In genomic region chr5:54101318-54101717, GRCm38 (mm10) we compare ENCODE assay signal across 10 mouse cellular contexts.
DNase-seq lines count a peak whose midpoint lies in the region; ATAC-seq and TF ChIP-seq lines count a peak whose summit lies in the region.
"Had no signal": no experiment of that assay in that cellular context is flagged by ENCODE, and none has a peak within 500 bp of the region (broad histone marks: within the 10 kb centered on the region; RNA-seq: fewer than 3 reads in every experiment).

No protein-coding gene starts in this region.

- H3K9me3 ChIP-seq in hindbrain, embryonic 15.5 days = no peaks in the 10 kb centered on the region
- H3K9me3 ChIP-seq in hindbrain, embryonic 11.5 days (ENCODE audit: control insufficient read depth, low read length) = no peaks in the 10 kb centered on the region
- H3K9me3 ChIP-seq in neural tube, embryonic 15.5 days (replicated peaks) = no peaks in the 10 kb centered on the region
- H3K9me3 ChIP-seq in liver, embryonic 12.5 days (replicated peaks) = no peaks in the 10 kb centered on the region
- H3K9me3 ChIP-seq: limb, embryonic 15.5 days; neural tube, embryonic 12.5 days had no signal

- no peak overlapping the region for H3K4me2 ChIP-seq in hindbrain, embryonic 15.5 days
- no peak overlapping the region for H3K4me2 ChIP-seq in hindbrain, embryonic 11.5 days (replicated peaks; ENCODE audit: low read depth, low read length)
- H3K4me2 ChIP-seq in neural tube, embryonic 15.5 days = no peak overlapping the region
- no peak overlapping the region for H3K4me2 ChIP-seq in liver, embryonic 12.5 days
- H3K4me2 ChIP-seq: limb, embryonic 15.5 days; neural tube, embryonic 12.5 days had no signal

- no peak for TF ChIP-seq POLR2A in brain, embryonic 14.5 days (IDR thresholded peaks at IDR 0.05; ENCODE audit: borderline replicate concordance, extremely low read depth, insufficient read depth, insufficient read length, poor library complexity, severe bottlenecking)

- no peak overlapping the region for H3K9ac ChIP-seq in hindbrain, embryonic 15.5 days
- H3K9ac ChIP-seq in hindbrain, embryonic 11.5 days (ENCODE audit: low read depth, low read length) = no peak overlapping the region
- H3K9ac ChIP-seq in neural tube, embryonic 15.5 days (replicated peaks) = no peak overlapping the region
- H3K9ac ChIP-seq in liver, embryonic 12.5 days = no peak overlapping the region
- H3K9ac ChIP-seq: limb, embryonic 15.5 days; neural tube, embryonic 12.5 days had no signal

- H3K4me1 ChIP-seq in hindbrain, embryonic 15.5 days (replicated peaks) = peaks cover 17% of the 10 kb centered on the region
- no peaks in the 10 kb centered on the region for H3K4me1 ChIP-seq in hindbrain, embryonic 11.5 days (replicated peaks; ENCODE audit: control insufficient read depth, insufficient read depth, low read length)
- peaks cover 26% of the 10 kb centered on the region for H3K4me1 ChIP-seq in neural tube, embryonic 15.5 days
- 0 out of 2 replicates have a peak, but pooled peaks cover 3% of the 10 kb centered on the region for H3K4me1 ChIP-seq in liver, embryonic 12.5 days

- no peaks in the 10 kb centered on the region for H3K36me3 ChIP-seq in hindbrain, embryonic 15.5 days
- H3K36me3 ChIP-seq in hindbrain, embryonic 11.5 days (ENCODE audit: control insufficient read depth, insufficient read depth, low read length) = no peaks in the 10 kb centered on the region
- 0 out of 2 replicates have a peak, but pooled peaks cover 7% of the 10 kb centered on the region for H3K36me3 ChIP-seq in neural tube, embryonic 15.5 days
- 0 out of 2 replicates have a peak, but pooled peaks cover 3% of the 10 kb centered on the region for H3K36me3 ChIP-seq in liver, embryonic 12.5 days
- H3K36me3 ChIP-seq: neural tube, embryonic 12.5 days had no signal

- TF ChIP-seq CTCF in brain, embryonic 14.5 days (IDR thresholded peaks at IDR 0.05; ENCODE audit: borderline replicate concordance, extremely low read depth, insufficient read depth, insufficient read length) = no peak

- no peak overlapping the region for H3K4me3 ChIP-seq in hindbrain, embryonic 15.5 days
- no peak overlapping the region for H3K4me3 ChIP-seq in hindbrain, embryonic 11.5 days (ENCODE audit: low read depth, low read length)
- no peak overlapping the region for H3K4me3 ChIP-seq in neural tube, embryonic 15.5 days (replicated peaks)
- no peak overlapping the region for H3K4me3 ChIP-seq in liver, embryonic 12.5 days
- H3K4me3 ChIP-seq: limb, embryonic 15.5 days; neural tube, embryonic 12.5 days had no signal

- WGBS in hindbrain, embryonic 15.5 days = 57% methylated on average over 5 of the region's 5 CpGs
- WGBS in hindbrain, embryonic 11.5 days = 75% methylated on average over 5 of the region's 5 CpGs
- WGBS in neural tube, embryonic 15.5 days = 42% methylated on average over 5 of the region's 5 CpGs
- WGBS in liver, embryonic 12.5 days (ENCODE audit: insufficient replicate concordance) = 26% methylated on average over 5 of the region's 5 CpGs

- no peak for ATAC-seq in hindbrain, embryonic 15.5 days (ENCODE audit: low FRiP score, low read depth)
- no peak for ATAC-seq in hindbrain, embryonic 11.5 days (ENCODE audit: low FRiP score)
- ATAC-seq in neural tube, embryonic 15.5 days (ENCODE audit: low FRiP score) = no peak
- ATAC-seq in liver, embryonic 12.5 days = no peak

- H3K27ac ChIP-seq in hindbrain, embryonic 15.5 days (replicated peaks) = peak overlapping the region; percentile 65
- H3K27ac ChIP-seq in hindbrain, embryonic 11.5 days (ENCODE audit: low read depth, low read length) = no peak overlapping the region
- H3K27ac ChIP-seq in neural tube, embryonic 15.5 days (replicated peaks) = peak overlapping the region; percentile 45; the same call in 1 of the 2 replicates
- no peak overlapping the region for H3K27ac ChIP-seq in liver, embryonic 12.5 days
- H3K27ac ChIP-seq: neural tube, embryonic 12.5 days had no signal

- no peaks in the 10 kb centered on the region for H3K27me3 ChIP-seq in hindbrain, embryonic 15.5 days
- H3K27me3 ChIP-seq in hindbrain, embryonic 11.5 days (ENCODE audit: control insufficient read depth, insufficient read depth, low read length) = no peaks in the 10 kb centered on the region
- no peaks in the 10 kb centered on the region for H3K27me3 ChIP-seq in neural tube, embryonic 15.5 days (replicated peaks)
- H3K27me3 ChIP-seq in liver, embryonic 12.5 days (replicated peaks) = no peaks in the 10 kb centered on the region
- H3K27me3 ChIP-seq: limb, embryonic 15.5 days; neural tube, embryonic 12.5 days had no signal

- DNase-seq in hindbrain, embryonic 11.5 days (ENCODE audit: low spot score) = no peak
- DNase-seq in CD4-positive helper T cell, adult 2 months (ENCODE audit: low read depth, low spot score) = peak; percentile 70
- peak; percentile 41 for DNase-seq in brain, embryonic 14.5 days (ENCODE audit: low read depth)
- DNase-seq in embryo, embryonic 10 days (ENCODE audit: low spot score) = no peak
- no peak for DNase-seq in embryo, embryonic 11 days

Comparison
In these comparisons a context has a peak if more than half of its experiments do, and no peak if none do; other contexts are left out.
1. H3K27ac ChIP-seq: peak in hindbrain, embryonic 15.5 days (single experiment) and neural tube, embryonic 15.5 days (single experiment); none in hindbrain, embryonic 11.5 days (single experiment) and liver, embryonic 12.5 days (single experiment).
2. DNase-seq: peak in CD4-positive helper T cell, adult 2 months (single experiment) and brain, embryonic 14.5 days (single experiment); none in hindbrain, embryonic 11.5 days (single experiment), embryo, embryonic 10 days (single experiment) and embryo, embryonic 11 days (single experiment).